Mouse (Mus musculus) MEL (cell line): ENCODE measurements at regions not wholly inside any gene's neighbourhood (a gene's known extent, or its start where the extent isn't known, plus 50 kb on each side); places are given as distances from the start of the nearest gene placed in this dataset.

Experiments used
- CHD2 ChIP-seq: IDR thresholded peaks from 2 replicates; pipeline ENCODE4 v1.6.1; 2011; ENCODE audit warnings: low read length, improper control_type of control experiment
- CTCF ChIP-seq, 3 experiments: IDR thresholded peaks in 2 of 3; conservative IDR thresholded peaks in 1 of 3; 2 replicates each; pipeline ENCODE4 v1.5.1; 2011 to 2012; ENCODE audit warnings: low read length in 3 of 3, low read depth in 2 of 3, mild to moderate bottlenecking in 2 of 3, improper control_type of control experiment in 1 of 3, inconsistent platforms in 1 of 3, mixed read lengths in 1 of 3, moderate library complexity in 1 of 3; ENCODE audit not compliant: control insufficient read depth in 1 of 3, insufficient read depth in 1 of 3, poor library complexity in 1 of 3, severe bottlenecking in 1 of 3
- EP300 ChIP-seq, 2 experiments: IDR thresholded peaks; 2 replicates each; pipeline ENCODE4 v1.6.1; 2011; ENCODE audit warnings: improper control_type of control experiment in 2 of 2, low read length in 2 of 2, low read depth in 1 of 2, mild to moderate bottlenecking in 1 of 2
- GATA1 ChIP-seq: IDR thresholded peaks from 2 replicates; pipeline ENCODE4 v1.6.1; 2011; ENCODE audit warnings: low read depth, low read length, improper control_type of control experiment
- MAFK ChIP-seq: IDR thresholded peaks from 2 replicates; pipeline ENCODE4 v1.6.1; 2011; ENCODE audit warnings: low read depth, mild to moderate bottlenecking, low read length, improper control_type of control experiment, borderline replicate concordance
- MAX ChIP-seq: IDR thresholded peaks from 2 replicates; pipeline ENCODE4 v1.6.1; 2011; ENCODE audit warnings: low read length, improper control_type of control experiment
- NELFE ChIP-seq: IDR thresholded peaks from 2 replicates; pipeline ENCODE4 v1.6.1; 2011; ENCODE audit warnings: low read depth, low read length, improper control_type of control experiment
- NRF1 ChIP-seq: IDR thresholded peaks from 2 replicates; pipeline ENCODE4 v1.6.1; 2014; ENCODE audit warnings: low read depth, mild to moderate bottlenecking, inconsistent platforms, low read length, improper control_type of control experiment, moderate library complexity; ENCODE audit not compliant: poor library complexity, insufficient read depth, severe bottlenecking
- POLR2A ChIP-seq, 2 experiments: IDR thresholded peaks; 2 replicates each; pipeline ENCODE4 v1.6.1; 2011 to 2012; ENCODE audit warnings: low read length in 2 of 2, mild to moderate bottlenecking in 2 of 2, control low read depth in 1 of 2, improper control_type of control experiment in 1 of 2, low read depth in 1 of 2, moderate library complexity in 1 of 2; ENCODE audit not compliant: control insufficient read depth in 1 of 2, insufficient read depth in 1 of 2, poor library complexity in 1 of 2
- POLR2AphosphoS2 ChIP-seq: IDR thresholded peaks from 2 replicates; pipeline ENCODE4 v1.6.1; 2011; ENCODE audit warnings: low read length, improper control_type of control experiment
- TCF12 ChIP-seq: IDR thresholded peaks from 2 replicates; pipeline ENCODE4 v1.6.1; 2014; ENCODE audit warnings: low read depth, mild to moderate bottlenecking, inconsistent platforms, low read length, improper control_type of control experiment, moderate library complexity

GRCm38 (mm10) chr17:89357241-89357640 lies 156.8 kb upstream of the Fshr start:
- TF ChIP-seq MAX (no peak), CHD2 (no peak), CTCF (IDR thresholded peaks at IDR 0.05 in 2 of 3, conservative IDR thresholded peaks at IDR 0.05 in 1 of 3; ENCODE audit: control insufficient read depth in 1 of 3, insufficient read depth in 1 of 3, low read depth in 2 of 3, low read length in 3 of 3, poor library complexity in 1 of 3, severe bottlenecking in 1 of 3) (no peak), POLR2A (IDR thresholded peaks at IDR 0.05; ENCODE audit: control insufficient read depth in 1 of 2, insufficient read depth in 1 of 2, low read depth in 1 of 2, low read length in 2 of 2, poor library complexity in 1 of 2) (no peak), MAFK (no peak), GATA1 (no peak), EP300 (IDR thresholded peaks at IDR 0.05; ENCODE audit: low read depth in 1 of 2, low read length in 2 of 2) (no peak), TCF12 (no peak), POLR2AphosphoS2 (no peak), NELFE (no peak), NRF1 (no peak)
